Mouse (Mus musculus) hindbrain, embryonic 15.5 days (tissue): ENCODE measurements around the gene Nhlh2. TPM values are rescaled to one million over a fixed set of nuclear protein-coding genes. Genes with fewer than 3 reads are reported as not detected.
A peak's percentile ranks its signal among the peaks of the same experiment; 100 is the strongest.

Experiments
- ATAC-seq: fragments of 200-750 bp; cut with Nextera tagmentation; 2 replicates; pipeline ENCODE4 v1.8.0; 2017; ENCODE audit warnings: low read depth, moderate number of reproducible peaks, moderate TSS enrichment; ENCODE audit not compliant: low FRiP score
- H3K27ac ChIP-seq: fragments of 300-500 bp; sonication (generic); replicated peaks from 2 replicates; pipeline ENCODE4 v1.5.1; 2015; ENCODE audit warnings: mild to moderate bottlenecking, inconsistent platforms
- H3K27me3 ChIP-seq: fragments of 300-500 bp; sonication (generic); 2 replicates; pipeline ENCODE4 v1.6.1; 2015; ENCODE audit warnings: control low read depth, inconsistent platforms
- H3K36me3 ChIP-seq: fragments of 300-500 bp; sonication (generic); 2 replicates; pipeline ENCODE4 v1.6.1; 2015; ENCODE audit warnings: control low read depth, inconsistent platforms
- H3K4me1 ChIP-seq: fragments of 300-500 bp; sonication (generic); replicated peaks from 2 replicates; pipeline ENCODE4 v1.6.1; 2015; ENCODE audit warnings: control low read depth, inconsistent platforms
- H3K4me2 ChIP-seq: fragments of 300-500 bp; sonication (generic); 2 replicates; pipeline ENCODE4 v1.6.1; 2015; ENCODE audit warnings: moderate library complexity, mild to moderate bottlenecking, inconsistent platforms
- H3K4me3 ChIP-seq: fragments of 300-500 bp; sonication (generic); 2 replicates; pipeline ENCODE4 v1.5.1; 2015; ENCODE audit warnings: mild to moderate bottlenecking, inconsistent platforms
- H3K9ac ChIP-seq: fragments of 300-500 bp; sonication (generic); 2 replicates; pipeline ENCODE4 v1.6.1; 2015; ENCODE audit warnings: inconsistent platforms
- H3K9me3 ChIP-seq: fragments of 300-500 bp; sonication (generic); 2 replicates; pipeline ENCODE4 v1.6.1; 2016; ENCODE audit warnings: control low read depth, inconsistent platforms
- WGBS: fragments of 180-500 bp; shearing (Covaris S2); methylation state at CpG from one replicate; pipeline ENCODE4 v1.1.7; 2015; 5-methylcytosine and 5-hydroxymethylcytosine counted together
- polyA plus RNA-seq: library from polyadenylated mRNA; unstranded; fragments of >200 nt; fragmentation: Nextera tagmentation; extraction: Ambion mirVana; gene quantifications from 2 replicates; pipeline ENCODE4 v1.2.1, GENCODE M21; 2015

Nhlh2 gene
- 36.2 and 40.3 TPM in 2 replicates for polyA plus RNA-seq

GRCm38 (mm10) chr3:102009926-102010381 is at the start of gene Nhlh2:
Gene Nhlh2 (plus strand): TSS chr3:102010076.
- Histone ChIP-seq H3K27ac (peak within 1 kb of the TSS; percentile 96), H3K9ac (peak within 1 kb of the TSS; percentile 83)

GRCm38 (mm10) chr3:101961146-101961835 is 48.6 kb upstream of the Nhlh2 start:
- peak overlapping the region; percentile 18; the same call in 1 of the 2 replicates for H3K27ac ChIP-seq

More at GRCm38 (mm10) chr3:102009926-102010381, at the start of gene Nhlh2:
- peak within 1 kb of the TSS; percentile 76 for H3K4me2 ChIP-seq
- peaks cover 28% of the 10 kb centered on the region for H3K4me1 ChIP-seq
- H3K4me3 ChIP-seq = peak within 1 kb of the TSS; percentile 60
- H3K36me3 ChIP-seq = no peaks in the 10 kb centered on the region
- ATAC-seq = peak; percentile 50
- WGBS = 12% methylated on average over 2 of the region's 2 CpGs
- no peaks in the 10 kb centered on the region for H3K9me3 ChIP-seq
- H3K27me3 ChIP-seq = peaks cover 4% of the 10 kb centered on the region; the same call in 1 of the 2 replicates

GRCm38 (mm10) chr3:101963501-101963900 is 46.4 kb upstream of the Nhlh2 start:
- no peak for ATAC-seq
- no peaks in the 10 kb centered on the region for H3K36me3 ChIP-seq
- H3K4me3 ChIP-seq = no peak overlapping the region
- H3K27ac ChIP-seq = no peak overlapping the region
- 35% methylated on average over 9 of the region's 9 CpGs for WGBS
- H3K27me3 ChIP-seq = no peaks in the 10 kb centered on the region
- H3K9me3 ChIP-seq = no peaks in the 10 kb centered on the region
- H3K4me1 ChIP-seq = peaks cover 36% of the 10 kb centered on the region
- H3K9ac ChIP-seq = no peak overlapping the region
- no peak overlapping the region for H3K4me2 ChIP-seq

More at GRCm38 (mm10) chr3:101961146-101961835, 48.6 kb upstream of the Nhlh2 start:
- Histone ChIP-seq H3K4me3 (no peak overlapping the region), H3K9ac (no peak overlapping the region), H3K36me3 (no peaks in the 10 kb centered on the region), H3K4me1 (peaks cover 23% of the 10 kb centered on the region), H3K27me3 (no peaks in the 10 kb centered on the region), H3K9me3 (no peaks in the 10 kb centered on the region), H3K4me2 (no peak overlapping the region)
- WGBS = 78% methylated on average over 15 of the region's 15 CpGs
- ATAC-seq = no peak

- H3K4me2 ChIP-seq = no peak overlapping the region; the same call in 1 of the 2 replicates
- peaks cover 36% of the 10 kb centered on the region for H3K4me1 ChIP-seq
- 18% methylated on average over 7 of the region's 7 CpGs for WGBS
- no peak overlapping the region; the same call in 1 of the 2 replicates for H3K27ac ChIP-seq
- no peaks in the 10 kb centered on the region for H3K27me3 ChIP-seq
- no peaks in the 10 kb centered on the region for H3K9me3 ChIP-seq
- no peak overlapping the region for H3K9ac ChIP-seq
- no peaks in the 10 kb centered on the region for H3K36me3 ChIP-seq
- H3K4me3 ChIP-seq = no peak overlapping the region
- ATAC-seq = no peak
Measured at GRCm38 (mm10) chr3:101964352-101964751, 45.5 kb upstream of the Nhlh2 start.

GRCm38 (mm10) chr3:101966825-101967558 is 42.9 kb upstream of the Nhlh2 start:
- no peaks in the 10 kb centered on the region for H3K9me3 ChIP-seq
- no peaks in the 10 kb centered on the region for H3K27me3 ChIP-seq
- no peak overlapping the region for H3K9ac ChIP-seq
- no peak overlapping the region for H3K4me2 ChIP-seq
- peaks cover 36% of the 10 kb centered on the region for H3K4me1 ChIP-seq
- no peaks in the 10 kb centered on the region for H3K36me3 ChIP-seq
- H3K4me3 ChIP-seq = no peak overlapping the region
- 12% methylated on average over 3 of the region's 3 CpGs for WGBS
- H3K27ac ChIP-seq = peak overlapping the region; percentile 73
- peak; percentile 82 for ATAC-seq

- Histone ChIP-seq H3K36me3 (no peaks in the 10 kb centered on the region), H3K27ac (no peak overlapping the region), H3K4me1 (no peaks in the 10 kb centered on the region; the same call in 1 of the 2 replicates), H3K9me3 (no peaks in the 10 kb centered on the region), H3K27me3 (no peaks in the 10 kb centered on the region), H3K9ac (no peak overlapping the region), H3K4me2 (no peak overlapping the region), H3K4me3 (no peak overlapping the region)
- ATAC-seq = no peak
- WGBS = 62% methylated on average over 10 of the region's 10 CpGs
Measured at GRCm38 (mm10) chr3:101975337-101975736, 34.5 kb upstream of the Nhlh2 start.

- Histone ChIP-seq H3K36me3 (no peaks in the 10 kb centered on the region), H3K9ac (no peak overlapping the region), H3K4me1 (no peaks in the 10 kb centered on the region; the same call in 1 of the 2 replicates), H3K27ac (0 out of 2 replicates have a peak overlapping the region, but pooled peaks have one; percentile 27), H3K9me3 (no peaks in the 10 kb centered on the region), H3K4me2 (no peak overlapping the region), H3K4me3 (no peak overlapping the region), H3K27me3 (no peaks in the 10 kb centered on the region)
- no peak for ATAC-seq
- WGBS = 52% methylated on average over 10 of the region's 10 CpGs
Measured at GRCm38 (mm10) chr3:101978299-101978994, 31.4 kb upstream of the Nhlh2 start.

GRCm38 (mm10) chr3:101983917-101984316 is 26.0 kb upstream of the Nhlh2 start:
- 76% methylated on average over 4 of the region's 4 CpGs for WGBS
- Histone ChIP-seq H3K4me3 (no peak overlapping the region), H3K9ac (no peak overlapping the region), H3K27ac (no peak overlapping the region), H3K36me3 (no peaks in the 10 kb centered on the region), H3K4me1 (no peaks in the 10 kb centered on the region), H3K27me3 (no peaks in the 10 kb centered on the region), H3K4me2 (no peak overlapping the region), H3K9me3 (no peaks in the 10 kb centered on the region)
- no peak for ATAC-seq

- no peak for ATAC-seq
- Histone ChIP-seq H3K4me1 (no peaks in the 10 kb centered on the region), H3K9ac (no peak overlapping the region), H3K27me3 (no peaks in the 10 kb centered on the region), H3K27ac (no peak overlapping the region), H3K4me3 (no peak overlapping the region), H3K36me3 (no peaks in the 10 kb centered on the region), H3K9me3 (no peaks in the 10 kb centered on the region), H3K4me2 (no peak overlapping the region)
- 67% methylated on average over 8 of the region's 8 CpGs for WGBS
Measured at GRCm38 (mm10) chr3:101985634-101986033, 24.2 kb upstream of the Nhlh2 start.

GRCm38 (mm10) chr3:101990136-101990535 is 19.7 kb upstream of the Nhlh2 start:
- H3K4me2 ChIP-seq = no peak overlapping the region
- H3K27ac ChIP-seq = no peak overlapping the region
- no peak for ATAC-seq

GRCm38 (mm10) chr3:101990995-101991516 is 18.8 kb upstream of the Nhlh2 start:
- no peak overlapping the region for H3K27ac ChIP-seq
- H3K27me3 ChIP-seq = no peaks in the 10 kb centered on the region
- no peak overlapping the region for H3K4me3 ChIP-seq
- ATAC-seq = no peak
- 44% methylated on average over 6 of the region's 6 CpGs for WGBS
- no peak overlapping the region for H3K4me2 ChIP-seq
- H3K9ac ChIP-seq = no peak overlapping the region
- no peaks in the 10 kb centered on the region for H3K9me3 ChIP-seq
- no peaks in the 10 kb centered on the region for H3K36me3 ChIP-seq
- H3K4me1 ChIP-seq = 0 out of 2 replicates have a peak, but pooled peaks cover 3% of the 10 kb centered on the region

More at GRCm38 (mm10) chr3:101990136-101990535, 19.7 kb upstream of the Nhlh2 start:
- Histone ChIP-seq H3K9ac (no peak overlapping the region), H3K4me1 (0 out of 2 replicates have a peak, but pooled peaks cover 3% of the 10 kb centered on the region), H3K9me3 (no peaks in the 10 kb centered on the region), H3K36me3 (no peaks in the 10 kb centered on the region), H3K27me3 (no peaks in the 10 kb centered on the region), H3K4me3 (no peak overlapping the region)
- WGBS = 69% methylated on average over 3 of the region's 3 CpGs
